18 mouse cellular contexts compared by ENCODE assay signal in genomic region chrX:13518781-13519407, GRCm38 (mm10). TPM values are rescaled to one million over a fixed set of nuclear protein-coding genes. Genes with fewer than 3 reads are reported as not detected.
DNase-seq lines count a peak whose midpoint lies in the region; ATAC-seq and TF ChIP-seq lines count a peak whose summit lies in the region.
"Had no signal": no experiment of that assay in that cellular context is flagged by ENCODE, and none has a peak within 500 bp of the region (broad histone marks: within the 10 kb centered on the region; RNA-seq: fewer than 3 reads in every experiment).

No protein-coding gene starts in this region.

- H3K27me3 ChIP-seq in heart, embryonic 15.5 days, result peaks cover 20% of the 10 kb centered on the region
- H3K27me3 ChIP-seq in heart, embryonic 10.5 days (ENCODE audit: insufficient read depth, poor library complexity, severe bottlenecking), result peaks cover 32% of the 10 kb centered on the region; the same call in 1 of the 2 replicates
- no peaks in the 10 kb centered on the region for H3K27me3 ChIP-seq in lung, embryonic 14.5 days (ENCODE audit: insufficient read depth, low read length)
- peaks cover 77% of the 10 kb centered on the region for H3K27me3 ChIP-seq in embryonic facial prominence, embryonic 10.5 days (replicated peaks; ENCODE audit: low read depth, poor library complexity, severe bottlenecking)

- no peaks in the 10 kb centered on the region for H3K36me3 ChIP-seq in heart, embryonic 15.5 days
- no peaks in the 10 kb centered on the region for H3K36me3 ChIP-seq in heart, embryonic 10.5 days
- no peaks in the 10 kb centered on the region for H3K36me3 ChIP-seq in lung, embryonic 14.5 days (ENCODE audit: insufficient read depth)
- H3K36me3 ChIP-seq in embryonic facial prominence, embryonic 10.5 days (replicated peaks), result peaks cover 3% of the 10 kb centered on the region
- H3K36me3 ChIP-seq: intestine, embryonic 15.5 days; limb, embryonic 15.5 days had no signal

- H3K4me2 ChIP-seq in heart, embryonic 15.5 days, result no peak overlapping the region
- no peak overlapping the region for H3K4me2 ChIP-seq in lung, embryonic 14.5 days
- H3K4me2 ChIP-seq: intestine, embryonic 15.5 days; limb, embryonic 15.5 days had no signal

- 54% methylated on average over 4 of the region's 4 CpGs for WGBS in heart, embryonic 15.5 days
- WGBS in heart, embryonic 10.5 days, result 42% methylated on average over 4 of the region's 4 CpGs
- WGBS in lung, embryonic 14.5 days, result 50% methylated on average over 4 of the region's 4 CpGs
- 80% methylated on average over 4 of the region's 4 CpGs for WGBS in embryonic facial prominence, embryonic 10.5 days

- no peak for DNase-seq in cerebellum, postnatal 25 days
- no peak for DNase-seq in heart, embryonic 10.5 days (ENCODE audit: low spot score)
- peak; percentile 1 for DNase-seq in lung, embryonic 14.5 days
- DNase-seq in lung, postnatal 25 days (ENCODE audit: low spot score), result no peak
- no peak for DNase-seq in embryonic facial prominence, embryonic 10.5 days (ENCODE audit: low spot score)
- DNase-seq: gastrocnemius, postnatal 36 days; kidney, postnatal 10 days; liver, postnatal 0 days; right cerebral cortex, postnatal 14 days; thymus, postnatal 4 days had no signal

- no peak overlapping the region for H3K4me3 ChIP-seq in heart, embryonic 15.5 days
- no peak overlapping the region for H3K4me3 ChIP-seq in heart, embryonic 10.5 days
- H3K4me3 ChIP-seq in lung, embryonic 14.5 days (ENCODE audit: low read depth, low read length), result no peak overlapping the region
- H3K4me3 ChIP-seq in bone marrow macrophage, adult 2 months (ENCODE audit: insufficient read depth, low read length), result no peak overlapping the region
- no peak overlapping the region for H3K4me3 ChIP-seq in embryonic facial prominence, embryonic 10.5 days
- H3K4me3 ChIP-seq: intestine, embryonic 15.5 days; limb, embryonic 15.5 days; myocyte had no signal

- no peak for TF ChIP-seq POLR2A in bone marrow macrophage, adult 2 months (IDR thresholded peaks at IDR 0.05; ENCODE audit: borderline replicate concordance, low read depth, low read length)

- peaks cover 3% of the 10 kb centered on the region; the same call in 1 of the 2 replicates for H3K4me1 ChIP-seq in heart, embryonic 15.5 days (replicated peaks)
- no peaks in the 10 kb centered on the region for H3K4me1 ChIP-seq in heart, embryonic 10.5 days
- no peaks in the 10 kb centered on the region for H3K4me1 ChIP-seq in lung, embryonic 14.5 days (ENCODE audit: insufficient read depth)
- H3K4me1 ChIP-seq in bone marrow macrophage, adult 2 months (ENCODE audit: control insufficient read depth, insufficient read depth, low read length), result peaks cover 24% of the 10 kb centered on the region
- H3K4me1 ChIP-seq in embryonic facial prominence, embryonic 10.5 days, result no peaks in the 10 kb centered on the region
- H3K4me1 ChIP-seq: intestine, embryonic 15.5 days; limb, embryonic 15.5 days had no signal

- peak overlapping the region; percentile 4; the same call in 1 of the 2 replicates for H3K27ac ChIP-seq in heart, embryonic 15.5 days
- no peak overlapping the region for H3K27ac ChIP-seq in heart, embryonic 10.5 days
- H3K27ac ChIP-seq in lung, embryonic 14.5 days (ENCODE audit: low read depth), result no peak overlapping the region
- peak overlapping the region; percentile 66 for H3K27ac ChIP-seq in bone marrow macrophage, adult 2 months (ENCODE audit: insufficient read depth, low read depth, low read length)
- no peak overlapping the region for H3K27ac ChIP-seq in embryonic facial prominence, embryonic 10.5 days (replicated peaks)
- H3K27ac ChIP-seq: intestine, embryonic 15.5 days; limb, embryonic 15.5 days; stomach, postnatal 0 days had no signal

- H3K9me3 ChIP-seq in heart, embryonic 15.5 days (replicated peaks), result no peaks in the 10 kb centered on the region
- no peaks in the 10 kb centered on the region for H3K9me3 ChIP-seq in heart, embryonic 10.5 days
- H3K9me3 ChIP-seq in lung, embryonic 14.5 days (ENCODE audit: low read depth, low read length), result no peaks in the 10 kb centered on the region
- H3K9me3 ChIP-seq in embryonic facial prominence, embryonic 10.5 days, result no peaks in the 10 kb centered on the region
- H3K9me3 ChIP-seq: intestine, embryonic 15.5 days; limb, embryonic 15.5 days had no signal

- peak; percentile 13; the same call in 1 of the 2 replicates for ATAC-seq in cerebellum, adult (ENCODE audit: insufficient number of reproducible peaks, low FRiP score, low TSS enrichment)
- ATAC-seq in heart, embryonic 15.5 days (replicated peaks; ENCODE audit: insufficient number of reproducible peaks, insufficient read depth, low FRiP score, low read depth), result no peak
- no peak for ATAC-seq in lung, embryonic 14.5 days (ENCODE audit: insufficient read depth)
- ATAC-seq: intestine, embryonic 15.5 days; liver, postnatal 0 days; Patski had no signal

- no peak for TF ChIP-seq CTCF in lung, embryonic 14.5 days (IDR thresholded peaks at IDR 0.05; ENCODE audit: low read depth)
- no peak for TF ChIP-seq CTCF in bone marrow macrophage, adult 2 months (IDR thresholded peaks at IDR 0.05; ENCODE audit: low read depth, low read length)

- no peak overlapping the region for H3K9ac ChIP-seq in heart, embryonic 15.5 days
- H3K9ac ChIP-seq in lung, embryonic 14.5 days, result no peak overlapping the region
- H3K9ac ChIP-seq: intestine, embryonic 15.5 days; limb, embryonic 15.5 days; liver, postnatal 0 days had no signal

RNA-seq across cellular contexts. Expression of gene Nyx, which starts 53.0 kb away (rescaled TPM):
- 0.06 and 0.18 TPM in 2 replicates for polyA plus RNA-seq in heart, embryonic 15.5 days (2015; fragmentation: Nextera tagmentation; extraction: Ambion mirVana)
- 0.03 and 0.06 TPM in 2 replicates for polyA plus RNA-seq in heart, embryonic 10.5 days (2016; fragmentation: Nextera tagmentation; extraction: Ambion mirVana)
- 0.03 and 0.05 TPM in 2 replicates for polyA plus RNA-seq in lung, embryonic 14.5 days (2014; fragmentation: Nextera tagmentation; extraction: Ambion mirVana)
- polyA plus RNA-seq in bone marrow macrophage, adult 2 months (2012; ENCODE audit: insufficient read depth, insufficient read length, missing spikeins), result not detected in 2 replicates
- polyA plus RNA-seq in embryonic facial prominence, embryonic 10.5 days (2016; fragmentation: Nextera tagmentation; extraction: Ambion mirVana), result 0.03 and 0.10 TPM in 2 replicates
- polyA plus RNA-seq: intestine, embryonic 15.5 days had no signal

Comparison
In these comparisons a context has a peak if more than half of its experiments do, and no peak if none do; other contexts are left out.
1. H3K27ac ChIP-seq: peak in heart, embryonic 15.5 days (single experiment) and bone marrow macrophage, adult 2 months (single experiment); none in heart, embryonic 10.5 days (single experiment), lung, embryonic 14.5 days (single experiment) and embryonic facial prominence, embryonic 10.5 days (single experiment).